Mouse (Mus musculus): ENCODE data around the gene Timd4. TPM values are rescaled to one million over a fixed set of nuclear protein-coding genes. Genes with fewer than 3 reads are reported as not detected.

Gene Timd4
- 5.7 TPM for polyA plus RNA-seq (2014; fragmentation: Illumina TruSeq; extraction: RNeasy Lipid Tissue Mini Kit (QIAGEN cat#74804); ENCODE audit: low replicate concordance)

DNA sequence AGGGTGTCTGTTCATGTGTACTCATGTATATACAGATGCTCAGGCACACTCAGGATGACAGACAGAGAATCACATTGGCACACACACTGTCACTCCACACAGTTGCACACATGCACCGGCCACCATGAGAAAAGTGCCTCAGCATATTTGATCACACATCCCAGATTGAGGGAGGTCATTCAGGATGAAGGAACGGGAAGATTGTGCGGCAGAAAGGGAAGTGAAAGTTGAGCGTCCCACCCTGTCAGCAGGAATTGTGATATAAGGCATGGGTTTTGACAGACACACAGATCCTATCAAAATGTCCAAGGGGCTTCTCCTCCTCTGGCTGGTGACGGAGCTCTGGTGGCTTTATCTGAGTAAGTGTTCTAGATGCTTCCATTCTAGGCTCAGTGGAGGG is at the start of gene Timd4:
Gene Timd4, plus strand, starts transcription at position 290 of the 400 bp plus-strand sequence.

Other genes with a start within 250 kb of the Timd4 start
- gene BC053393, start 239.3 kb upstream of the Timd4 start, polyA plus RNA-seq (2014; fragmentation: Illumina TruSeq; extraction: RNeasy Lipid Tissue Mini Kit (QIAGEN cat#74804); ENCODE audit: low replicate concordance) = not detected
- not detected for gene Dppa1, start 181.5 kb upstream of the Timd4 start, polyA plus RNA-seq (2014; fragmentation: Illumina TruSeq; extraction: RNeasy Lipid Tissue Mini Kit (QIAGEN cat#74804); ENCODE audit: low replicate concordance)
- gene Timd2, start 103.7 kb upstream of the Timd4 start, polyA plus RNA-seq (2014; fragmentation: Illumina TruSeq; extraction: RNeasy Lipid Tissue Mini Kit (QIAGEN cat#74804); ENCODE audit: low replicate concordance) = not detected
- 0.41 TPM for gene Havcr1, start 75.7 kb upstream of the Timd4 start, polyA plus RNA-seq (2014; fragmentation: Illumina TruSeq; extraction: RNeasy Lipid Tissue Mini Kit (QIAGEN cat#74804); ENCODE audit: low replicate concordance)